Mouse (Mus musculus) heart, adult 11 months (tissue): ENCODE data around the gene Apopt1.

Experiments used
- DNase-seq: peaks from one replicate; pipeline ENCODE4 v3.0.0; 2022

Gene Apopt1

GRCm38 (mm10) chr12:111682003-111682402, 31.1 kb upstream of the Apopt1 start:
- no peak for DNase-seq

- no peak for DNase-seq
Measured at GRCm38 (mm10) chr12:111682806-111683205, 30.3 kb upstream of the Apopt1 start.

DNA sequence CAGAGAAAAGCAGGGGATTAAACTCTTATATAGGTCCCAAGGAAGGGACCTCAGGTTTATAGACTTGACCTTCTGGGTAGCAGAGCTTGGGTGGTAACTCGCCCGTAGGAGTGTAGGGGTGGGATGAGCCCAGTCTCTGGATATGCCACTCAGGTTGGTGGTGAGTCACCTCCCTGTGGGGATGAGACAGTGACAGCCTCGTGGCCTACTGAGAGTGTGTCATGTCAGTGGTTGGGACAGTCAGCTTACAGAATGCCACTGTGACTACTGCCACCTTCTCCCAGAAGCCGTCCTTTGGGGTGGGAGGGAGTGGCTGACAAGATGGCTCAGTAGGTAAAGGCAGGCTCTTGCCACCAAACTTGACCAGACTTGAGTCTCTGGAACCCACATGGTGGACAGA, 26.7 kb upstream of the Apopt1 start:
- DNase-seq: no peak

DNA sequence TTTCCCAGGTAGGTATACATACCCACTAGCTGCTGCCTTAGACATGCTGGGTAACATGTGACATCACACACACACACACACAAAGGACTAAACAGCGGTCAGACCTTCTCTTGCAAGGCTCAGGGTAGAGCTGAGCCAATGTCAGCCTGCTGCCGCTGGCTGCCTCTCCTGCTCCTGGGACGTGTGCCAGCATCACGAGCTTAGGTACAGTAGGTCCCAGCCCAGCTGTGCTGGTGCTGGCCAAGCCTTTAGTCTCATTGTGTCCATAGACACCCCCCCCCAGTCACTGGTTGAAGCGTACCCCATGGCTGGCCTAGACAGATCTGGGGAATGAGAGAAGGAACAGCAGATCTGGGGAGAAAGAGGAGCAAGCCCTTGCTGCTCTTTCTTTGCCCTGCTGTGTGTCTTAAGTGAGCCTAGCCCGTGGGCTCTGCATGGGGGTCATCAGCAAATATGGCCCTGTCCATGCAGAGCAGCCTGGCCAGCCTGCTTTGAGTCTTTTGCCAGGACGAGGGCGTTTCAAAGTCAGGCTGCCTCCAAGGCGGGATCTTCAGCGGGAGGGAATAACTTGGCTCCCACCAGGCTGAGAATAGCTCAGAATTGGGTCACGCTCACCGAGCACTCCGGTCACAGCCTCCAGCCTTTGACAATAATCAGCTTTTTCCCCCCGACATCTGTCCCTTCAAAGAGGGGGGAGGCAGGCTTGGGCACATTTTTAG, 25.6 kb upstream of the Apopt1 start:
- DNase-seq: peak; percentile 99

DNA sequence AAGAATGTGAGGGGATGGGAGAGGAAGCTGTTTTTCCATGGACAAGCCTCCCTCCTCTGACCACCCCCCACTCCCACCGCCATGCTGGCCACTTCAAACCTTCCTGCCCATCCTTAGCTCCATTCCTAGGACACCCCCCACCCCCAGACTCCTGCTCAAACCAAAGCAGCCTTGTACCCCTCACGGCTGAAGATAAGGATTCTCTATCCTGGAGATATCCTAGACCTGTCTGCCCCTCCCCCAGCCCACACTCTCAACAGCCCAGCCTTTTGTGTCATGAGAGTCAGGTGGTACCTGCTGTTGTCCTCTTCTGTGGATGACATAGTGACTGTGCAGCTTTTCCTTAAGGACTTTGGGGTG, 25.0 kb upstream of the Apopt1 start:
- DNase-seq: no peak

DNA sequence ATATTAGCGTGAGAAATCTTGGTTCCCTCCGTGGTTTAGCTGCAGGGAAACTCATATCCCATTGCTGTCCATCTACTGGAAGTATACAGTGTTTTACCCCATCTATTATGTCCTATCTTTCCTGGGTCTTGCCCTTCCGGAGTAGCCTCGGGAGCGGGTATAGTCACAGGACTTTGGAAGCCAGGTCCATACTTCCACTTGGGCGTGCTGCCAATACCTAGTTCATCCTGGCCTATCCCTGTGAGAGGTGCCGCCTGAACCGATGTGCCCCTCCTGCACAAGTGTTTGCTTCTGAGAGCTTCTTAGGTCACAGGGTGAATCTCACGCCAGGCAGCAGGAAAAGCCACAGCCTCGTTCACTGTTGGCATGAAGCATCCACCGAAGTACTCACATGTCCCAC, 23.6 kb upstream of the Apopt1 start:
- DNase-seq: no peak

DNA sequence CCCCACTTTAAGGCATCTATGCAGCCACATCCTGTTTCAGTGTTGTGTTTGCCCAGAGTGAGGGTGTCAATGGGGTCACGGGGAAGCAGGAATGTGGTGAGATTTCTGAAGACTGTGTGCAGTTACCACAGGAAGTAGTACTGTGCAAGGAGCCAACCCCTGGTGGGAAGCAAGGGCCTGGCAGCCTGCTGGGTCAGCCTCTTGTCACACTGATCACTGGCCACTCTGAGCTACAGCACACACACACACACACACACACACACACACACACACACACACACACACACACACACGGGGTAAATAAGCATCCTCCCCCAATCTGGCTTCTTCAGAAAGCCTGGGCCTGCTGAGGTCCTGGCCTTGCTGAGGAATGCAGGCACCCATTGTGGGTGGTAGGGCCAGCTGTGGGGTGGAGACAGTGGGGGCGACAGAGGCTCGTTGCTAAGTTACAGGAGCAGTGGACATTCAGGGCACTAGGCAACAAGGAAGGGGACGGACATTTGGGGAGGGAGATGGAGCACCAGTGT, 21.7 kb upstream of the Apopt1 start:
- DNase-seq: peak; percentile 96

GRCm38 (mm10) chr12:111692899-111693298, 20.2 kb upstream of the Apopt1 start:
- DNase-seq: no peak

GRCm38 (mm10) chr12:111693341-111694270, 19.5 kb upstream of the Apopt1 start:
- no peak for DNase-seq

DNA sequence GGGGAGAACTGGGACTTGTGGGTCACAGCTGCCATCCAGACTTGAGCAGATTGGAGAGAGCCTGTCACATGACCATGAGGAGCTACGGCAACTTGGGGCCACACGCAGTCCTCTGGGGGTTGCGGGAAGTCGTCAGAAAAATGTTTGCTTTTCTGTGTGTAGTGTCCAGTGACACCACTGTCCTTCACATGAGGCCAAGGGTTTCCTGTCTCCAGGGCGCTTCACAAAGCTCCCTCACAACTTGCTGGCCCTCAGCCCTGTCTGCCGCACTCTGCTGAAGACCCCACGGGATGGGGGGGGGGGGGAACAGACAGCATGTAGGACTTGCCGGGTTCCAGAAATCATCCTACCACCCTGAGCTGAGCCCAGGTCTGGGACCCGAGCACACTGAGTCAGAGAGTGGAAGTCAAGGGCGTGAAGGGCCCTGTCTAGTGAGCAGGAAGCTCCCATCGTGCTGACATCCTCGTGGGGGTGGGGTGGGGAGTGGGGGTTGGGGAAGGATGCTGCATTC, 18.7 kb upstream of the Apopt1 start:
- peak; percentile 96 for DNase-seq

DNA sequence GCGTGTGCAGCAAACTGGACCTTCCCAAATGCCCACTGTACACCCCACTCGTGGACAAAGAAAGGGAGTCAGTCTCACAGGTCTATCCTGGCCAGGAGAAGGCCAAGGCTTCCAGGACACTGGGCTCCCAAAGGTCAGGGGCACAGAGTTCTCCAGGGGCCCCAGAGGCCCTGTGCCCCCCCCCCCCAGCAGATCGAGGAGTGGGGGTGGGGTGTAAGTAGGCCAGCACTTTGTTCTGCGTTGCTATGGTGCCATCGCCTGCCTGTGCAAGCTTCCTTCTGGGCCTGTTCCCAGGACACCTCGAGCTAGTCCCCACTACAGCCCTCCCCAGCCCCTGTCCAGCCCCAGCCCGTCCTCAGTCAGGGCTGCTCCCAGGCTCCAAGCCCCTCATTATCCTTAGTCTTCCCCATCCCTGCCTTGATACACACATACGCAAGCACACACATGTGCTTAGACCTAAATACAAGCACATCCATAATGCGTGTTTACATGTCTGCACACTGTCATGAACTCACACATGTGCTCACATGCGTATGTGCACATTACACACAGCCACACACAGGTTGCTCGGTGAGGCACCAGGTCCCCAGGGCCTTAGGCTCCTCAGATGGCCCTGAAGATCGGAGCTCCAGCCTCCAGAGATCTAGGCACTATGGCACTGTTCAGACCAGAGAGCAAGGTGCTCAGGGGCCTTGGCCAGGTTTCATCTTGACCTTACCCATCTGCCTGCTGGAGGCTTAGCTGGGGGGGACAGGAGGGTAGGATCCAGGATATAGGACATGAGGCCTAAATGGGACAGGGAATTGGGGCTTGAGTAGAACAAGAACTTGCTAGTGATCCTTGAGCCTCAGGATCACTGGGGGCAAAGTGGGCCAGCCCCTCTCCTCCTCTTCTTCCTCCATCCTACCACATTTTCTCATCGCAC, 17.9 kb upstream of the Apopt1 start:
- DNase-seq: peak; percentile 94

DNA sequence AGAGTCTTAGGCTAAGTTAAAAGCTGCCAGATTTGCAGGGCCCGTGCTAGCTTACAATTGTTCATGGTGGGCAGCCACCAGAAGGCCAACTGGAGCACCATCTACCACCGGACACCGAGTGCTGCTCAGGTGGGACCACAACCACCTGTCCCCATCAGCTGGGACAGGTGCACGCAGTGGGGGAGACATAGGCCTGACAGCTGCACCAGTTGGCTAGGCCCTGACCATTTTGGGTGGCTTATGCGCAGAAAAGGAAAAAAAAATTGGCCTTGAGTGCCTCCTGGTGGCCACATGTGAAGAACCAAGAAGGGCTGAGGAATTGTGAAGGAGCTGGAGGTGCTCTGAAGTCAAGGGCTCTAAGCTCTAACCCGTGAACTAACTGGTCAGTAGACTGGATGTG, 16.8 kb upstream of the Apopt1 start:
- peak; percentile 97 for DNase-seq

- DNase-seq: no peak
Measured at GRCm38 (mm10) chr12:111697708-111698107, 15.4 kb upstream of the Apopt1 start.

GRCm38 (mm10) chr12:111698346-111698913, 14.6 kb upstream of the Apopt1 start:
- no peak for DNase-seq

DNA sequence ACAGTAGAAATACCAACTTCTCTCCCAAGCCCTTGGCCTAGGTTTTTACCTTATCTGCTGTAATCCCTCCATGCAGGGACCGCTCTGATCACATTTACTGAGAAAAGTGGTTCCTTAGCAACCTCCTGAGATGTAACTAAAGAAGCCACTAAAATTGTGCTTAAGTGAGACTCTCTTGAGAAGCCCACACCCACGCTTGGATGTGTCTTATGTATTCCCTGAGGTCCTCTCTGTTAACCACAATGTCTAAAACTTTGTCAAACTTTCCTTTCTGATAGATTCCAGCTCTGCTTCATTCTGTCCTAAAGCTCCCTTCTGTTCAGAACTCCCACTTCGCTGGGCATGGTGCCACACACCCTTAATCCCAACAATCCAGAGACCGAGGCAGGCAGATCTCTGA, 13.5 kb upstream of the Apopt1 start:
- no peak for DNase-seq

DNA sequence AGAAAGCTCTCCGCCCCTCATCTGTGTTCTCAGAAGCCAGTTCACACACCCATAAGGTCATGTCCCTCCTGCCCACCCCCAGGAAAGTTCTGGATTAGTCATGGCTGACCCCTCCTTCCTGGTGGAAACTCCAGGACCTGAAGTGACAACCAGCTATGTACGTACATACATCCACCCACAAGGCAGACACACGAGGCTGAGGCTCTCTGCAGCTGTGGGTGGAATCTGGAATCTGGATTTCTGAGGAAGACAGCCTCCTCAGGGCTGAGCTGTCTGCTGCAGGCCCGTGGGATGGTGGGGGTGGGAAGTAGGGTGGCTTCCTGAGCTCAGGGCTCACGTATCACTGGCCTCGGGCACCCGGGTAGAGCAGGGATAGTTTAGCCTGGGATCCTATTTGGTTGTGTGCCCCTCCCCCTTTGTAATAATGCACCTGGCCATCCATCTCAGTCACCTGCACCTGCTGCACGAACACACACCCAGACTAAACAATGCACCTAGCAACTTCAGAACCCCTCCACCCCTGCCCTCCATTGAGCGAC, 12.1 kb upstream of the Apopt1 start:
- DNase-seq: peak; percentile 91

DNA sequence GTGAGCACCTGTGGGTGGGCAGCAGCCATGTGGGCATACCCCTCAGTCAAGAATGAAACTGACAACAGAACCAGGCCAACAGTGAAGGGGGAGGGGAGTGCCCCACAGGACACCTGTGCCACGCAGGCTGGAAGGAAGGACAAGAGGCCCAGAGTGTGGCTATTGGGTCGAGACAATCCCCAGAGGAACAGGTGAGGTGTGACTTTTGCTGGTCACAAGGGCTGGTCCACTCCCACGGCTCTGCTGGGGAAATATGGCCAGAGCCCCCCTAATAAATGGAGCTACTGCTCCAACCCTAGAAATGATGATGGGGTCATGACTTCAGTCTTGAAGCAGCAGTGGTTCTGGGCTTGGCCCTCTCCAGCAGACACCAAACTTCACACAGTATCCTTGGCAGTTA, 9.8 kb upstream of the Apopt1 start:
- DNase-seq: peak; percentile 90

DNA sequence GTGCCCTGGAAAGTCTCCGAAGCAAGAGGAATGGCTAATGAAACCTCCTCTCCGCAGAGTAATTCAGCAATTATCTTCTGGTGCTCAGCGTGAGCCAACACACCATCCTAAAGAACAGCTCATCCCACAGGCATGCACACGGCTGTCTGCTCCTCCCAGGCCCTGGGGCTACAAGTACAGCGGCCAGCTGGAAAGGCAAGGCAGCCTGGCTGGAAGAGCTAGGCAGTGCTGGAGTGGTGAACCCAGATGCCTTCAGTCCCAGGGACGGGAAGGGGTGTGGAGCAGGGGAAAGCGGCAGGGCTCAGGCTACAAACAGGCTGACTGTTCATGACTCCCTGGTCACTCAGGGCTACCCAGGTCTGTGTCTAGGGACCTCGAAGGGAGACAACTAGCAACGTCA, 8.5 kb upstream of the Apopt1 start:
- DNase-seq: peak; percentile 99

DNA sequence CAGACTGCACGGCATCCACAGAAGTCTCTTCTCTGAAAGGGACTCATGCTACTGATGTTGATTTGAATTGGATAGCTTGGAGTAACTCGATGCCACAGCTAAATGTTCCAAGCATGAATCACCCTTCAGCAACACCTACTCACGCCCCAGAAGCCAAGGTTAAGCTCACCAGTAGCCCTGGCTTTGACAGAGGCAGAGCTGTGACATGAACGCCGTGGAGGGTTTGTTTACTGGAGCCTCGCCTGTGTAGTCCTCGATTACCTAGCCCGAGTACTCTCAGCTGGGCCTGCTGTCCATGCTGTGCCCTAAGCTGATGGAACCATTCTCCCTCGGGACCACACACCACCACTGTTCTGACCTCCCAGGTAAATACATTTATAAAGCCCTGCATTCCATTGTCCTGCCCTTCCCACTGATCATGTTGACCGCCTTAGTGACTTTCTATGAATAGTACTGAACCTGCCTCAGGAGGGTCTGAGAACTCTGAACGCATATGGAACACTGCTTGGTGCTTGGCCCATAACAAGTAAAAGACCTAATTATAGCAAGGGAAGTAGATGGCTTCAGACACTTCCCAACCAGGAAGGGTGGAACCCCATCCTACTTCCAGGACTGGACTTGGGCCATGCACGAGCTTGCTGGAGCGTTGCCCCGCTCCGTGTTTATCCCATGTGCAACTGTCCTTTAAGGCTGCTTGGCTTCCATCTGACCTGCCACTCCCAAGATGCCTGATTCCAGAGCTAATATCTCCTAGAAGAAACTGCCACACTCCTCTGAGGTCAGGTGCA, 7.7 kb upstream of the Apopt1 start:
- peak; percentile 99 for DNase-seq

- DNase-seq: peak; percentile 95
Measured at GRCm38 (mm10) chr12:111708181-111708580, 4.9 kb upstream of the Apopt1 start.

DNA sequence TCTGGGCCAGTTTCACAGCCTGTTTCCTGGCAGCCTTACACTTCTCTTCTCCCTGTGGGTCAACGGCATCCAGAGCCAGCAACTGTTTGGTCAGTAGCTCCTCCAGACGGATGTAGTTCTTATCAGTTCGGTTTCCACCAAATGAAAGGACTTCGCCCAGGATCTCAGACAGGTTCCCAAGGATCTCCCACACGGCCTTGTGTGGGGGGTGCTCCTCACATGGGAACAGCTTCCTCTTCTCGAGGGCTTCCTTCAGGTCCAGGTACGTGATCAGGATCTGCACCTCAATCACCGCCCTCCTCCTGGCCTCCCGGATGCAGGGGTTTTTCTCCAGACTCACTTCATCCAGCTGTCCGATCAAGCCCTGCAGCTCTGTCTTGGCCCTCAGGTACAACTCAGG, 3.0 kb upstream of the Apopt1 start:
- peak; percentile 95 for DNase-seq
